Mouse (Mus musculus): ENCODE data around the gene Lpcat2b. TPM values are rescaled to one million over a fixed set of nuclear protein-coding genes. Genes with fewer than 3 reads are reported as not detected.
A peak's percentile ranks its signal among the peaks of the same experiment; 100 is the strongest.

Gene Lpcat2b
- polyA plus RNA-seq, 1 experiment from 2014 or later: not detected

DNA sequence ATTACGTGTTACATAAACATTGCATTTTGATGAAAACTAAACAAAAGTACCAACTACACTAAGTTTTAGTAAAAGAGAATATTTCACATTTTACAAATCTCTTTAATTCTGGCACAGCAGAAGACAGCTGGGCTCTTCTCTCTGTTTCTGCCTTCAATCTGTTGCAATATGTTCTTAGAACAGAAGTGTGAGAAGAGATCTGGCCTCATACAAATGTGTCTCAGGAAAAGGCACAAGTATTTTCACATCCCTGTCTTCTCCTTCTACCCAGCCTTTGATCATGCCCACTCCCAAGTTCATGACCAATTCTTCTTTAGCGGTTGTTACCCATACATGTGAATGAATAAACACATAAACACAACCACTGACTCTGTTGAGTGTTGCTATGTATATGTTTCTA, 16.3 kb upstream of the Lpcat2b start:
- Histone ChIP-seq H3K27ac (replicated peaks) (peak overlapping the region; percentile 41), H3K4me2 (replicated peaks) (no peak overlapping the region)
- no peak for ATAC-seq (replicated peaks)

DNA sequence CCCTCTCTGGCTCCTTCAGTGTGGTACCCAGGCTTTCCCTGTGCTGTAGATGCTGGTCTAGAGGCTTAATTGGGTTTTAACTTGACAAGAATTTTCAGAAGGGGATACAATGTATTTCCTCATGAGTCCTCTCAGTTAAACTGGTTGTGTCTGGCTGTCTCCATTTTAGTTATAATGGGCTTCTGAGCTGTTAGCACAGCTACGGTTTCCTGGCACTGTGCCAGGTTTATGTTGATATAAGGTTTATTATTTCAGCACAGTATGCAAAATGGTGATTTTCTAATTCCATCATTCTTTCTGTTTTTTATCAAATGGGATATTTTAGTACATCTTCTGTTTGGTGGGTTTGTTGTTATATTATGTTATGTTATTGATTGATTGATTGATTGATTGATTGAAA, 9.7 kb upstream of the Lpcat2b start:
- Histone ChIP-seq H3K4me1 (no peaks in the 10 kb centered on the region), H3K9me3 (no peaks in the 10 kb centered on the region), H3K4me2 (replicated peaks) (no peak overlapping the region), H3K9ac (replicated peaks) (no peak overlapping the region), H3K4me3 (no peak overlapping the region), H3K27me3 (0 out of 2 replicates have a peak, but pooled peaks cover 3% of the 10 kb centered on the region), H3K27ac (replicated peaks) (no peak overlapping the region), H3K36me3 (no peaks in the 10 kb centered on the region)
- ATAC-seq (replicated peaks): no peak
- WGBS: 28% methylated on average over 1 of the region's 1 CpGs

More for the DNA sequence above, 16.3 kb upstream of the Lpcat2b start:
- no peak overlapping the region for H3K4me3 ChIP-seq
- 83% methylated on average over 2 of the region's 2 CpGs for WGBS
- H3K9me3 ChIP-seq: no peaks in the 10 kb centered on the region
- no peaks in the 10 kb centered on the region for H3K27me3 ChIP-seq
- no peaks in the 10 kb centered on the region for H3K4me1 ChIP-seq
- no peak overlapping the region for H3K9ac ChIP-seq (replicated peaks)
- H3K36me3 ChIP-seq: no peaks in the 10 kb centered on the region

DNA sequence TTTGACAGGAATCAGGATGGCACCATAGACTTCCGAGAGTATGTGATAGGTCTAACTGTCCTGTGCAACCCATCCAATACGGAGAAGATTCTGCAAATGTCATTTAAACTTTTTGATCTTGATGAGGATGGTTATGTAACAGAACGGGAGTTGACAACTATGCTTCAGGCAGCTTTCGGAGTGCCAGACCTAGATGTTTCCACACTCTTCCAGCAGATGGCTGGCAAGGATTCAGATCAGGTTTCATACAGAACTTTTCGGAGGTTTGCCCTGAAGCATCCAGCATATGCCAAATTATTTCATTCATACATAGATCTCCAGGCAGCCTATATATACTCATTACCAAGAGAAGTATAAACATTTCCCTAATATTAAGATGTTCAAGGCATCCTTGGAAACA, 2.7 kb downstream of the Lpcat2b start:
- no peaks in the 10 kb centered on the region for H3K36me3 ChIP-seq
- no peaks in the 10 kb centered on the region for H3K9me3 ChIP-seq
- 77% methylated on average over 5 of the region's 5 CpGs for whole genome bisulfite sequencing
- no peak overlapping the region for H3K4me2 ChIP-seq (replicated peaks)
- H3K4me3 ChIP-seq: no peak overlapping the region
- H3K9ac ChIP-seq (replicated peaks): no peak overlapping the region
- peaks cover 7% of the 10 kb centered on the region for H3K4me1 ChIP-seq
- H3K27me3 ChIP-seq: no peaks in the 10 kb centered on the region
- ATAC-seq (replicated peaks): no peak
- H3K27ac ChIP-seq (replicated peaks): no peak overlapping the region

DNA sequence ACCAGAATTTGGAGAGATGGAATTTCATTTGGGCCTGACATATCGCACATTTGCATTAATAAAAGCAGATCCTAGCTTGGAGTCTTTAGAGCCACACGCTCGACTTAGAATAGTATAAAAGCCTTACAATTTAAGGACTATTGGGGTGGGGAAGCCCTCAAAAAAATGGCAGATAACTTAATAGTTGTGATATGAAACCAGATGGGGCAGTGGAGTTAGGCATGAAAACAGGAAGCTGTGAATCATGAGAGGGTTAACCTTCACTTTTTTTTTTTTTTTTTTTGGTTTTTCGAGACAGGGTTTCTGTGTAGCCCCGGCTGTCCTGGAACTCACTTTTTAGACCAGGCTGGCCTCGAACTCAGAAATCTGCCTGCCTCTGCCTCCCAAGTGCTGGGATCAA, 4.8 kb downstream of the Lpcat2b start:
- Histone ChIP-seq H3K9ac (replicated peaks) (no peak overlapping the region), H3K4me2 (replicated peaks) (no peak overlapping the region), H3K4me1 (peaks cover 7% of the 10 kb centered on the region), H3K4me3 (no peak overlapping the region), H3K9me3 (no peaks in the 10 kb centered on the region), H3K27me3 (no peaks in the 10 kb centered on the region), H3K36me3 (no peaks in the 10 kb centered on the region), H3K27ac (replicated peaks) (no peak overlapping the region)
- 90% methylated on average over 6 of the region's 6 CpGs for WGBS
- ATAC-seq (replicated peaks): no peak

DNA sequence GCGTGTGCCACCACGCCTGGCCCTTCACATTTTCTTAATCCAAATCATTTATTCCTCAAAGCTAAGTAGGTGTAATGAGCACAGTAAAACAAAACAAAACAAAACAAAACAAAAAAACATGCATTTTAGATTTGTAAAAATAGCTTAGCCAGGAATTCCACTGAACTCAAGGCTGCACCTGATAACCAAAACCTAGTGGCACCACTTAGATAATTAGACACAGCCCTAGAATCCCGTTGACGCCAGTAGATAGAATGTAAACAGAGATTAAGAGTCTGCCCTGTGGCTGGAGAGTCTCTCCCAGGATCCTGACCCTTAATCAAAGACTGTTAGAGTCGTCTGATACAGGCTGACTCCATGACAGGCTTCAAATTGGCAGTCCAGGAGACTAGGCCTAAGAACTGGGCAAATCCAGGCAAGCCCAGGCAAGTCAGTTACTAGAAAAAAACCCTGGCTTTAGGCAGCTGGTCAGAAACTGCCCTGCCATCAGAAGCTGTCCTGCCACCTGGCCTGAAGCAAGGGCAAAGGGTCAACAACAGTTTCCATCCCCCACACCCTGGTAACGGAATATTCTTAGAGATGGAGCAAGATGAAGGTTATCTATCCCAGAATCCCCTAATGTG, 5.3 kb downstream of the Lpcat2b start:
- H3K4me2 ChIP-seq (replicated peaks): no peak overlapping the region
- 86% methylated on average over 6 of the region's 6 CpGs for WGBS
- H3K4me3 ChIP-seq: no peak overlapping the region
- H3K36me3 ChIP-seq: no peaks in the 10 kb centered on the region
- no peak for ATAC-seq (replicated peaks)
- no peak overlapping the region for H3K27ac ChIP-seq (replicated peaks)
- no peaks in the 10 kb centered on the region for H3K9me3 ChIP-seq
- no peaks in the 10 kb centered on the region for H3K27me3 ChIP-seq
- peaks cover 7% of the 10 kb centered on the region for H3K4me1 ChIP-seq
- H3K9ac ChIP-seq (replicated peaks): no peak overlapping the region

DNA sequence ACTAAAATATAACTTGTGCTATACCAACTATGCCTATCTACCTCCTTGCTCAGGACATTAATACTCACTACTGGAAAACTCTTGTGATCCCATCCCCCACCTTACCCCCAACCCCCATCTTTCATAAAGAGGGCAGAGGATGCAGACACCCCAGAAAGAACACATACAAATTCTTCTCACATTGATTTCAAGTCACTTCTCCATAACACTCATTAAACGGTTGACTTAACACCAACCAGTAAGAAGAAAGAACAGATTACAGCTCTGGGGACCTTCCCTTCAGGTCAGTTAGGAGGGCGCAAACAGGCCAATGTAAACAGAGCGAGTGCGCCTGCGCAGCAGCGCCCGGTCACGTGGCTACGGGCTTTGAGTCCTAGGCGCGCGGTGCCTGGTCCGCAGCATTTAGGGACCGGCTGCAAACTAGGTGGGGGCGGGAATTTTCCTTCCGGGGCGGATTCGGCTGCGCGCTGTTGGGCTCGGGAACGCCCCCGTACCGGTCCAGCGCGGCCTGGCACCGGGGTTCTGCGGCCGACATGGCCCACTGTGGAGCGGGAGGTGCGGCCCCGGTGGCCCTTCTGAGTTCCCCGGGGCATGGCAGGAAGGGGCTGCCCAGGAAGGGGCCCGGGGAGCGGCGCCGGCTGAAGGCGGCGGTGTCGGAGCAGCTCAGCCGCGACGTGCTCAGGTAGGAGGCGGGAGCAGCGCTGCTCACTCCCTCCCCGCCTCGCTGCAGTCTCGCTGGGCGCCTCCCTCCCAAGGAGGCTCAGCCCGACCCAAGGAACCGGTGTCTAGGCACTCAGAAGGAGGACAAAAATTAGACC, 6.3 kb downstream of the Lpcat2b start, which contains the start of gene Btbd8:
Gene Btbd8, plus strand, starts transcription at position 534 of the 818 bp plus-strand sequence.
- Histone ChIP-seq H3K9me3 (no peaks in the 10 kb centered on the region), H3K36me3 (no peaks in the 10 kb centered on the region), H3K4me1 (peaks cover 7% of the 10 kb centered on the region), H3K27me3 (no peaks in the 10 kb centered on the region), H3K27ac (replicated peaks) (peak within 1 kb of the TSS; percentile 94), H3K9ac (replicated peaks) (peak within 1 kb of the TSS; percentile 99), H3K4me2 (replicated peaks) (peak within 1 kb of the TSS; percentile 57), H3K4me3 (peak within 1 kb of the TSS; percentile 97)
- under 1% methylated on average over 51 of the region's 51 CpGs for WGBS
- ATAC-seq (replicated peaks): peak; percentile 97

DNA sequence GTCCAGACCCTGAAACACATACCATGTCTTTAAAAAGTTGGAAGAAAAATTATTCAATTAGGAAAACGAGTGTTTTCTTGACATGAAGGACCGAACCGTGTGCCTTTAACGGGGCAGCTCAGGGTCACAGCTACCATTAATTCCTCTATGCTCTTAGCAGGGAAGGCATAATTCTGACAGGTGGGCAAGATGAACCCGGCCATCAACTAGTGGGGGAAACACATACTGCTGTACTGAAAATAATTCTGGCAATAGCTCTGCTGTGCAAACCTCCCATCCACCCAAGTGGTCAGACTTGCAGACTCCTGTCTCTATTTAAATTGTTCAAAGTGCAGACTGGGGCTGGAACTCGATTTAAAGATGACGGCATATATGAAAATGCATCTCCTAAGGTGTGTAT, 7.0 kb downstream of the Lpcat2b start:
- H3K9ac ChIP-seq (replicated peaks): peak overlapping the region; percentile 99
- H3K4me3 ChIP-seq: peak overlapping the region; percentile 97
- peak overlapping the region; percentile 94 for H3K27ac ChIP-seq (replicated peaks)
- peaks cover 7% of the 10 kb centered on the region for H3K4me1 ChIP-seq
- H3K9me3 ChIP-seq: no peaks in the 10 kb centered on the region
- peak overlapping the region; percentile 57 for H3K4me2 ChIP-seq (replicated peaks)
- no peaks in the 10 kb centered on the region for H3K27me3 ChIP-seq
- 22% methylated on average over 7 of the region's 7 CpGs for WGBS
- H3K36me3 ChIP-seq: no peaks in the 10 kb centered on the region
- ATAC-seq (replicated peaks): peak; percentile 20; the same call in 1 of the 2 replicates

DNA sequence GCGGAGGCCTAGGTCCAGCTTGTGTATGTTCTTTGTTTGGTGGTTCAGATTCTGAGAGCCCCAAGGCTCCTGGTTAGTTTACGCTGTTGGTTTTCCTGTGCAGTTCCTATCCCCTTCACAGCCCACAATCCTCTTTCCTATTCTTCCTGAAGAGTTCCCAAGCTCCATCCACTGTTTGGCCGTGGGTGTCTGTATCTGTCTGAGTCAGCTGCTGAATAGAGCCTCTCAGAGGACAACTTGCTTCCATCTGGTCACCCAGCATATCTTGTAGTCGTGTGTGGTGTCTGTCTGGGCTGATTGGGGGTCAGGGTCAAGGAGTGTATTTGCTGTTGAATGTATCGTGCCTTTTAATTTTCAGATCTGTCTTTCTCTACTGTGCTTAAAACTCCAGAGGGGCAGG, 10.5 kb downstream of the Lpcat2b start:
- ATAC-seq (replicated peaks): no peak
- 85% methylated on average over 5 of the region's 5 CpGs for WGBS
- H3K36me3 ChIP-seq: no peaks in the 10 kb centered on the region
- no peak overlapping the region for H3K4me2 ChIP-seq (replicated peaks)
- no peak overlapping the region for H3K9ac ChIP-seq (replicated peaks)
- H3K9me3 ChIP-seq: no peaks in the 10 kb centered on the region
- H3K4me1 ChIP-seq: peaks cover 7% of the 10 kb centered on the region
- H3K4me3 ChIP-seq: no peak overlapping the region
- H3K27ac ChIP-seq (replicated peaks): no peak overlapping the region
- H3K27me3 ChIP-seq: no peaks in the 10 kb centered on the region

DNA sequence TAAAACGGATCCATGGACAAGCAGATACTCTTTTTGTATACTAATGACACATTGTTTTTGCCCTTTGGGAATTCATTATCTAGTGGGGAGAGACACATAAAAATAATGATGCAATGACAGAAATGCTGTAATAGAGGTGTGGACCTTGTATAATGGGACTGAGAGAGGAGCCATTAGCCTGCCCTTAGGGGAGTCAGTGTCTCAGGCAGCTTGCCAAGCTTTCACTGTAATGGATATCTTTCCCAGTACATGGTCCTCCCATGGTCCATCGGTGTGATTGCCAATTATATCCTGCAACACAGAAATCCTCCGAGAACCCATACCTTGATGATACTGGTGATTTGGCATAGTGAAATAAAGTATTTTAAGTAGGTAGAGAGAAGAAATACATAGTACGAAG, 12.9 kb downstream of the Lpcat2b start:
- H3K4me2 ChIP-seq (replicated peaks): no peak overlapping the region
- H3K9me3 ChIP-seq: no peaks in the 10 kb centered on the region
- H3K9ac ChIP-seq (replicated peaks): no peak overlapping the region
- no peak overlapping the region for H3K27ac ChIP-seq (replicated peaks)
- H3K36me3 ChIP-seq: no peaks in the 10 kb centered on the region
- ATAC-seq (replicated peaks): no peak
- no peaks in the 10 kb centered on the region for H3K4me1 ChIP-seq
- H3K4me3 ChIP-seq: no peak overlapping the region
- H3K27me3 ChIP-seq: no peaks in the 10 kb centered on the region
- WGBS: 86% methylated on average over 4 of the region's 4 CpGs

DNA sequence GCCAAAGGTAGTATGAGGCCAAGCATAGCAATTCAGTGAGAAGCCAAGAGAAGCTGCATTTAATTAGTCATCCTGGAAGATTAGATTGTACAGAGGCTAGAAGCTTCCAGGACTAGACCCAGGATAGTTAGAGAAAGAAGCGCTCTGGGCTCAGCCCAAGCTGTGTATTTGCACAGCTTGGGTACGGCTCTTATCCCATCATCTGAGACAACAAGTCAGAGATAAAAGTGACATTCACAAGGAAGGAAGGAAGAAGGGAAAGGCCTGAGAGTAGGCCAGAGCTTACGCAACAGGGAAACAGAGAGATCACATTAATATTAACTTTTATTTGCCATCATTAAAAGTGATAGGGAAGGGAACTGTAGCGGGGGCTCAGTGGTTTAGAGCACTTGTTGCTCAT, 16.6 kb downstream of the Lpcat2b start:
- Histone ChIP-seq H3K9me3 (no peaks in the 10 kb centered on the region), H3K4me3 (no peak overlapping the region), H3K36me3 (0 out of 2 replicates have a peak, but pooled peaks cover 4% of the 10 kb centered on the region), H3K9ac (replicated peaks) (no peak overlapping the region), H3K4me2 (replicated peaks) (no peak overlapping the region), H3K27ac (replicated peaks) (no peak overlapping the region), H3K27me3 (no peaks in the 10 kb centered on the region), H3K4me1 (no peaks in the 10 kb centered on the region)
- ATAC-seq (replicated peaks): no peak
- 89% methylated on average over 4 of the region's 4 CpGs for WGBS

DNA sequence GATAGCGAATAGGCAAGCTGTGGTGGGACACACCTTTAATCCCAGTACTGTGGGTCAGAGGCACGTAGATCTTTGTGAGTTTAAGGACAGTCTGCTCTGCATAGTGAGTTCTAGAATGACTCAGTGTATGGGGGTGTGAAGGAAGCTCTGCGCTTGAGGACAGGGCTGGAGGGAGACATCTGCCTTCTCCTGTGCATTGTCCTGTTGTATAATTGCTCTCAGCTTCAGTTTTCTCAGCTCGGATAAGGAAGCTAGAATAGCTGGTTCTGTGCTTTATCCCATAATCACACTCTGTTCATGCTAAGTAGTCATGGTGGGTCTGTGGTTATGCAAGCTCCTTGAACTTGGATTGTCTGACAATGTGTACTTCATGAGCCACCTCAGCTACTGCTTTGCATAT, 17.4 kb downstream of the Lpcat2b start:
- H3K27ac ChIP-seq (replicated peaks): no peak overlapping the region
- ATAC-seq (replicated peaks): no peak
- H3K9me3 ChIP-seq: no peaks in the 10 kb centered on the region
- no peaks in the 10 kb centered on the region for H3K27me3 ChIP-seq
- H3K9ac ChIP-seq (replicated peaks): no peak overlapping the region
- H3K36me3 ChIP-seq: 0 out of 2 replicates have a peak, but pooled peaks cover 4% of the 10 kb centered on the region
- 92% methylated on average over 4 of the region's 4 CpGs for WGBS
- no peaks in the 10 kb centered on the region for H3K4me1 ChIP-seq
- no peak overlapping the region for H3K4me2 ChIP-seq (replicated peaks)
- no peak overlapping the region for H3K4me3 ChIP-seq

DNA sequence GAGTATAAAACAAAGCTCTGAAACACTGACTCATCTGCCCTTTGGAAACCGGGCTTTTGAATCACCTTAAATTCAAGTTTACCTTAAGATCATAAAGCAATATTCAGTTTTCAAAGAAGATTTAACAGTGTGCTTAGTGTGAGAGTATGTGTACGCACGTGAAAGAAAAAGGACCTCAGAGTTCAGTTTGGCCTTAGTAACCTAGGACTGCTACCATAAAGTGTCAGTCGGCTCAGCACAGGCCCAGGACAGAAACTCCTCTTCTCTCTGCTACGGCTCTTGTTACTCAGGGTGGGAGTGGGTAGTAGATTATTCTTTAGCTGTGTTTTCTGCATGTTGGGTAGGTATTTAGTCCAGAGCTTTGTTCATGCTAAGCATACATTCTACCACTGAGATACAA, 18.3 kb downstream of the Lpcat2b start:
- Histone ChIP-seq H3K4me2 (replicated peaks) (no peak overlapping the region), H3K4me3 (no peak overlapping the region), H3K27ac (replicated peaks) (no peak overlapping the region), H3K27me3 (no peaks in the 10 kb centered on the region), H3K4me1 (no peaks in the 10 kb centered on the region), H3K9ac (replicated peaks) (no peak overlapping the region), H3K9me3 (no peaks in the 10 kb centered on the region), H3K36me3 (0 out of 2 replicates have a peak, but pooled peaks cover 4% of the 10 kb centered on the region)
- 91% methylated on average over 5 of the region's 5 CpGs for WGBS
- no peak for ATAC-seq (replicated peaks)
